Mouse (Mus musculus) embryonic facial prominence, embryonic 15.5 days (tissue): ENCODE measurements around the gene Mospd1. TPM values are rescaled to one million over a fixed set of nuclear protein-coding genes. Genes with fewer than 3 reads are reported as not detected.

Source experiments
- ATAC-seq: fragments of 200-750 bp; cut with Nextera tagmentation; 2 replicates; pipeline ENCODE4 v1.8.0; 2017; ENCODE audit warnings: low read depth, moderate TSS enrichment; ENCODE audit not compliant: insufficient number of reproducible peaks, low FRiP score, low TSS enrichment
- H3K27ac ChIP-seq: fragments of 300-500 bp; sonication (generic); replicated peaks from 2 replicates; pipeline ENCODE4 v1.5.1; 2015; ENCODE audit warnings: mild to moderate bottlenecking, inconsistent platforms
- H3K27me3 ChIP-seq: fragments of 300-500 bp; sonication (generic); 2 replicates; pipeline ENCODE4 v1.6.1; 2015; ENCODE audit warnings: inconsistent platforms
- H3K36me3 ChIP-seq: fragments of 300-500 bp; sonication (generic); 2 replicates; pipeline ENCODE4 v1.6.1; 2015; ENCODE audit warnings: mild to moderate bottlenecking, inconsistent platforms
- H3K4me1 ChIP-seq: fragments of 300-500 bp; sonication (generic); 2 replicates; pipeline ENCODE4 v1.6.1; 2015; ENCODE audit warnings: inconsistent platforms
- H3K4me2 ChIP-seq: fragments of 300-500 bp; sonication (generic); replicated peaks from 2 replicates; pipeline ENCODE4 v1.6.1; 2015; ENCODE audit warnings: mild to moderate bottlenecking, inconsistent platforms
- H3K4me3 ChIP-seq: fragments of 300-500 bp; sonication (generic); replicated peaks from 2 replicates; pipeline ENCODE4 v1.5.1; 2015; ENCODE audit warnings: mild to moderate bottlenecking, inconsistent platforms
- H3K9ac ChIP-seq: fragments of 300-500 bp; sonication (generic); 2 replicates; pipeline ENCODE4 v1.6.1; 2015; ENCODE audit warnings: inconsistent platforms
- H3K9me3 ChIP-seq: fragments of 300-500 bp; sonication (generic); replicated peaks from 2 replicates; pipeline ENCODE4 v1.6.1; 2016; ENCODE audit warnings: inconsistent platforms
- WGBS: fragments of 180-500 bp; shearing (Covaris S2); methylation state at CpG from one replicate; pipeline ENCODE4 v1.1.7; 2015; 5-methylcytosine and 5-hydroxymethylcytosine counted together
- polyA plus RNA-seq: library from polyadenylated mRNA; unstranded; fragments of >200 nt; fragmentation: Nextera tagmentation; extraction: Ambion mirVana; gene quantifications from 2 replicates; pipeline ENCODE4 v1.2.1, GENCODE M21; 2015

The Mospd1 gene
- 53.0 and 60.4 TPM in 2 replicates for polyA plus RNA-seq

- no peaks in the 10 kb centered on the region for H3K9me3 ChIP-seq
- H3K9ac ChIP-seq: peak within 1 kb of the TSS; percentile 55
- no peaks in the 10 kb centered on the region for H3K27me3 ChIP-seq
- WGBS: 23% methylated on average over 14 of the region's 15 CpGs
- peak within 1 kb of the TSS; percentile 54 for H3K4me2 ChIP-seq
- H3K36me3 ChIP-seq: no peaks in the 10 kb centered on the region
- no peaks in the 10 kb centered on the region for H3K4me1 ChIP-seq
- peak; percentile 96 for ATAC-seq
- H3K4me3 ChIP-seq: peak within 1 kb of the TSS; percentile 61
- H3K27ac ChIP-seq: peak within 1 kb of the TSS; percentile 83
Measured at GRCm38 (mm10) chrX:53370366-53370740, at the start of gene Mospd1. TSS of gene Mospd1 (minus strand) at chrX:53370502.

GRCm38 (mm10) chrX:53386362-53386761 is 16.1 kb upstream of the Mospd1 start:
- no peaks in the 10 kb centered on the region for H3K27me3 ChIP-seq
- no peaks in the 10 kb centered on the region for H3K4me1 ChIP-seq
- no peak overlapping the region for H3K4me3 ChIP-seq
- H3K9me3 ChIP-seq: no peaks in the 10 kb centered on the region
- no peaks in the 10 kb centered on the region for H3K36me3 ChIP-seq
- no peak overlapping the region for H3K27ac ChIP-seq
- ATAC-seq: no peak
- H3K9ac ChIP-seq: no peak overlapping the region
- no peak overlapping the region for H3K4me2 ChIP-seq
- WGBS: 63% methylated on average over 3 of the region's 3 CpGs

- Histone ChIP-seq H3K4me1 (no peaks in the 10 kb centered on the region), H3K4me2 (no peak overlapping the region), H3K27me3 (no peaks in the 10 kb centered on the region), H3K36me3 (no peaks in the 10 kb centered on the region), H3K9me3 (no peaks in the 10 kb centered on the region), H3K4me3 (no peak overlapping the region), H3K27ac (no peak overlapping the region), H3K9ac (no peak overlapping the region)
- no peak for ATAC-seq
- 33% methylated on average over 3 of the region's 3 CpGs for WGBS
Measured at GRCm38 (mm10) chrX:53383122-53383521, 12.8 kb upstream of the Mospd1 start.

- no peaks in the 10 kb centered on the region for H3K9me3 ChIP-seq
- H3K27me3 ChIP-seq: no peaks in the 10 kb centered on the region
- H3K4me3 ChIP-seq: peak overlapping the region; percentile 61
- H3K4me1 ChIP-seq: no peaks in the 10 kb centered on the region
- H3K9ac ChIP-seq: peak overlapping the region; percentile 55
- no peaks in the 10 kb centered on the region for H3K36me3 ChIP-seq
- H3K4me2 ChIP-seq: peak overlapping the region; percentile 54
- H3K27ac ChIP-seq: peak overlapping the region; percentile 83
- WGBS: 13% methylated on average over 23 of the region's 25 CpGs
- ATAC-seq: peak; percentile 57
Measured at GRCm38 (mm10) chrX:53369534-53370365, 552 bp downstream of the Mospd1 start.

GRCm38 (mm10) chrX:53364668-53365383 is 5.5 kb downstream of the Mospd1 start:
- Histone ChIP-seq H3K9me3 (no peaks in the 10 kb centered on the region), H3K4me3 (no peak overlapping the region), H3K27me3 (no peaks in the 10 kb centered on the region), H3K4me2 (no peak overlapping the region), H3K36me3 (no peaks in the 10 kb centered on the region), H3K4me1 (no peaks in the 10 kb centered on the region), H3K27ac (no peak overlapping the region), H3K9ac (no peak overlapping the region)
- ATAC-seq: no peak
- 84% methylated on average over 7 of the region's 7 CpGs for WGBS

GRCm38 (mm10) chrX:53348374-53348773 is 21.9 kb downstream of the Mospd1 start:
- no peaks in the 10 kb centered on the region for H3K36me3 ChIP-seq
- H3K27me3 ChIP-seq: no peaks in the 10 kb centered on the region
- H3K4me1 ChIP-seq: no peaks in the 10 kb centered on the region
- no peak for ATAC-seq
- 92% methylated on average over 4 of the region's 4 CpGs for WGBS
- no peak overlapping the region for H3K4me3 ChIP-seq
- H3K27ac ChIP-seq: no peak overlapping the region
- no peak overlapping the region for H3K4me2 ChIP-seq
- no peak overlapping the region for H3K9ac ChIP-seq
- no peaks in the 10 kb centered on the region for H3K9me3 ChIP-seq

- H3K9me3 ChIP-seq: no peaks in the 10 kb centered on the region
- no peaks in the 10 kb centered on the region for H3K4me1 ChIP-seq
- ATAC-seq: no peak
- WGBS: 69% methylated on average over 2 of the region's 2 CpGs
- H3K9ac ChIP-seq: no peak overlapping the region
- no peak overlapping the region for H3K4me3 ChIP-seq
- no peak overlapping the region for H3K27ac ChIP-seq
- H3K27me3 ChIP-seq: no peaks in the 10 kb centered on the region
- no peak overlapping the region for H3K4me2 ChIP-seq
- no peaks in the 10 kb centered on the region for H3K36me3 ChIP-seq
Measured at GRCm38 (mm10) chrX:53341531-53341930, 28.8 kb downstream of the Mospd1 start.

- Histone ChIP-seq H3K9me3 (no peaks in the 10 kb centered on the region), H3K27ac (no peak overlapping the region), H3K4me3 (no peak overlapping the region), H3K4me2 (no peak overlapping the region), H3K4me1 (no peaks in the 10 kb centered on the region), H3K9ac (no peak overlapping the region), H3K27me3 (no peaks in the 10 kb centered on the region), H3K36me3 (no peaks in the 10 kb centered on the region)
- ATAC-seq: no peak
Measured at GRCm38 (mm10) chrX:53337355-53337754, 32.9 kb downstream of the Mospd1 start.

- no peaks in the 10 kb centered on the region for H3K4me1 ChIP-seq
- H3K4me3 ChIP-seq: no peak overlapping the region
- H3K36me3 ChIP-seq: no peaks in the 10 kb centered on the region
- WGBS: 85% methylated on average over 4 of the region's 4 CpGs
- H3K9me3 ChIP-seq: no peaks in the 10 kb centered on the region
- no peak overlapping the region for H3K27ac ChIP-seq
- H3K27me3 ChIP-seq: no peaks in the 10 kb centered on the region
- ATAC-seq: no peak
- no peak overlapping the region for H3K4me2 ChIP-seq
- H3K9ac ChIP-seq: no peak overlapping the region
Measured at GRCm38 (mm10) chrX:53330396-53330795, 39.9 kb downstream of the Mospd1 start.

GRCm38 (mm10) chrX:53321111-53321510 is 49.2 kb downstream of the Mospd1 start:
- no peak overlapping the region for H3K9ac ChIP-seq
- H3K4me2 ChIP-seq: no peak overlapping the region
- no peaks in the 10 kb centered on the region for H3K4me1 ChIP-seq
- H3K27ac ChIP-seq: no peak overlapping the region
- H3K27me3 ChIP-seq: no peaks in the 10 kb centered on the region
- 62% methylated on average over 4 of the region's 4 CpGs for WGBS
- ATAC-seq: no peak
- no peaks in the 10 kb centered on the region for H3K36me3 ChIP-seq
- H3K9me3 ChIP-seq: no peaks in the 10 kb centered on the region
- H3K4me3 ChIP-seq: no peak overlapping the region

- no peak overlapping the region for H3K4me3 ChIP-seq
- no peak overlapping the region for H3K4me2 ChIP-seq
- no peaks in the 10 kb centered on the region for H3K36me3 ChIP-seq
- no peaks in the 10 kb centered on the region for H3K4me1 ChIP-seq
- H3K9ac ChIP-seq: no peak overlapping the region
- no peak overlapping the region for H3K27ac ChIP-seq
- H3K9me3 ChIP-seq: no peaks in the 10 kb centered on the region
- H3K27me3 ChIP-seq: no peaks in the 10 kb centered on the region
- whole genome bisulfite sequencing: 56% methylated on average over 2 of the region's 2 CpGs
- ATAC-seq: no peak
Measured at GRCm38 (mm10) chrX:53320564-53320963, 49.7 kb downstream of the Mospd1 start.
